Mouse (Mus musculus) neural tube, embryonic 14.5 days (tissue): ENCODE measurements around the gene Syngr2. TPM values are rescaled to one million over a fixed set of nuclear protein-coding genes. Genes with fewer than 3 reads are reported as not detected.

Experiments
- ATAC-seq: fragments of 200-750 bp; cut with Nextera tagmentation; 2 replicates; pipeline ENCODE4 v1.8.0; 2017; ENCODE audit warnings: low read depth, mild to moderate bottlenecking, moderate TSS enrichment, moderate library complexity
- H3K27ac ChIP-seq: fragments of 300-500 bp; sonication (generic); 2 replicates; pipeline ENCODE4 v1.5.1; 2014; ENCODE audit warnings: low read depth, mild to moderate bottlenecking, control low read depth, low read length, moderate library complexity, mixed read lengths
- H3K27me3 ChIP-seq: fragments of 300-500 bp; sonication (generic); 2 replicates; pipeline ENCODE4 v1.6.1; 2014; ENCODE audit warnings: low read length; ENCODE audit not compliant: control insufficient read depth, insufficient read depth
- H3K36me3 ChIP-seq: fragments of 300-500 bp; sonication (generic); 2 replicates; pipeline ENCODE4 v1.6.1; 2014; ENCODE audit warnings: low read length, mixed read lengths; ENCODE audit not compliant: control insufficient read depth, insufficient read depth
- H3K4me1 ChIP-seq: fragments of 300-500 bp; sonication (generic); 2 replicates; pipeline ENCODE4 v1.6.1; 2014; ENCODE audit warnings: low read length; ENCODE audit not compliant: control insufficient read depth, insufficient read depth
- H3K4me2 ChIP-seq: fragments of 300-500 bp; sonication (generic); 2 replicates; pipeline ENCODE4 v1.6.1; 2014; ENCODE audit warnings: mild to moderate bottlenecking, low read depth, low read length, control low read depth
- H3K4me3 ChIP-seq: fragments of 300-500 bp; sonication (generic); 2 replicates; pipeline ENCODE4 v1.5.1; 2014; ENCODE audit warnings: low read depth, low read length, control low read depth, mixed read lengths
- H3K9ac ChIP-seq: fragments of 300-500 bp; sonication (generic); replicated peaks from 2 replicates; pipeline ENCODE4 v1.6.1; 2014; ENCODE audit warnings: low read depth, mild to moderate bottlenecking, control low read depth, low read length, mixed read lengths
- H3K9me3 ChIP-seq: fragments of 300-500 bp; sonication (generic); 2 replicates; pipeline ENCODE4 v1.6.1; 2016; ENCODE audit warnings: low read length; ENCODE audit not compliant: control insufficient read depth
- WGBS: fragments of 180-500 bp; shearing (Covaris S2); extraction: QIAGEN DNeasy Blood & Tissue Kit; methylation state at CpG from one replicate; pipeline ENCODE4 v1.1.7; 2014; 5-methylcytosine and 5-hydroxymethylcytosine counted together
- polyA plus RNA-seq: library from polyadenylated mRNA; unstranded; fragments of >200 nt; fragmentation: Nextera tagmentation; extraction: Ambion mirVana; gene quantifications from 2 replicates; pipeline ENCODE4 v1.2.1, GENCODE M21; 2014

Gene Syngr2
- polyA plus RNA-seq, 1 experiment from 2014 or later = 9.7 TPM

DNA sequence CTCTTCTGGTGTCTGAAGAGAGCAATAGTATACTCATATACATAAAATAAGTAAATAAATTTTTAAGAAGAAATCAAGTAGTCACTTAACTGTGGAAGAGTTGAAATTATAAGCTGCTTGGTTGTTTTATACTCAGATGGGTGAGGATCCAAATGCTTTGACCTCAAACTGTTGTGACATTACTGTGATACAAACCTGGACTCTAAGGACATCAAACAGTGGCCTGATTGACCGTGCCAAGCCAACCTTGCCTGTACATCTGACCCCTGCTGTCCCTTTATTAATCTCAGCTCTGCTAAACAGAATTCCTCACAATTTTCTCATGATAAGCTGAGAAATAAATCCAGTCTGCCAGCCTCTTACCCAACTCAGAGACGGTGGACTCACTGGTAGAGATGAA is 36.2 kb downstream of the Syngr2 start:
- peaks cover 11% of the 10 kb centered on the region for H3K4me1 ChIP-seq
- no peak overlapping the region for H3K9ac ChIP-seq
- no peak overlapping the region for H3K4me3 ChIP-seq
- H3K9me3 ChIP-seq = no peaks in the 10 kb centered on the region
- ATAC-seq = no peak
- no peaks in the 10 kb centered on the region for H3K27me3 ChIP-seq
- H3K4me2 ChIP-seq = no peak overlapping the region
- WGBS = 79% methylated on average over 2 of the region's 2 CpGs
- H3K36me3 ChIP-seq = no peaks in the 10 kb centered on the region
- no peak overlapping the region for H3K27ac ChIP-seq

DNA sequence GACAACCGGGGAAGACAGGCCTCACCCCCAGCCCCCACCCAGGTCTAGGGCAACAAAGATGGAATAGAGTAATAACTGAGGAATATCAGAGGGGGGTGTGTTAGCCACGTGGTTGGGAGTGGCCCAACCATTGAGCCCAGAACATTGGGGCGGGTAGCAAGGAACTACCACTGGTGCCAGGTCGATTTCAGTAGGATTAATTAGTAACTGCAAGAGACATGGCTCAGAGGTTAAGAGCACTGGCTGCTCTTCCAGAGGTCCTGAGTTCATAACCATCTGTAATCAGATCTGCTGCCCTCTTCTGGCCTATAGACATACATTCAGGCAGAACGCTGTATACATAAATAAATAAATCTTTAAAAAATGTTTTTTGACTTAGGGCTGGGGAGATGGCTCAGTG is 37.2 kb downstream of the Syngr2 start:
- Histone ChIP-seq H3K27me3 (no peaks in the 10 kb centered on the region), H3K9ac (no peak overlapping the region), H3K36me3 (no peaks in the 10 kb centered on the region), H3K4me1 (peaks cover 11% of the 10 kb centered on the region), H3K4me3 (no peak overlapping the region), H3K9me3 (no peaks in the 10 kb centered on the region), H3K4me2 (no peak overlapping the region), H3K27ac (no peak overlapping the region)
- no peak for ATAC-seq
- 54% methylated on average over 5 of the region's 5 CpGs for WGBS

DNA sequence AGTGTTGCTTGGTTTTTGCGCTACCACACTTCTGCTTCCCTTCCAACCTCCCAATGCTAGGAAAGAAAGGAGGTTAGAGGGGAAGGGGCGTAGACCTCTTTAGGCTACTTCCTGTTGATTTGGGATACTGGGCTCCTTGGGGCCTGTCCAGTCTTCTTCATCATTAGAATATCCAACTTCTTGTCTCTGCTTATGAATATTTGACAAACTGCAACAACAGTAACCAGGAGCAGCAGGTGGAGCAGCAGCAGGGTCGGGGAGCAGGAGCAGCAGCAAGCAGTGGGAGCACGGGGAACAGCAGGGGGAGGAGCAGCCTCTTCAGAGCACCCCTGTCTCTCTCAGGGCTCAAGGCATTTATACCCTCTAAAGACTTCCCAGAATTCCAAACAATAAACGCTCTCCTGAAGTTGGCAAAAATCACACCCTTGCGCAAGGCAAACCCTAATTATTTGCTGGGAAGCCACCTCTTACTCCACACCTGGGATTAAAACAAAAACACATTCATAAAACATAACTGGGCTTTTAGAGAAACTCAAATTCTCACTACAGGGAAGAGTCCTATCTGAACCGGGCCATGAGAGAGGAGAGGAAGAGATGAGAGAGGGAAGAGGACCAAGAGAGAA is 38.2 kb downstream of the Syngr2 start:
- no peaks in the 10 kb centered on the region for H3K36me3 ChIP-seq
- no peak overlapping the region for H3K4me3 ChIP-seq
- peaks cover 11% of the 10 kb centered on the region for H3K4me1 ChIP-seq
- peak overlapping the region; percentile 83 for H3K4me2 ChIP-seq
- H3K9me3 ChIP-seq = no peaks in the 10 kb centered on the region
- WGBS = 84% methylated on average over 7 of the region's 7 CpGs
- H3K27me3 ChIP-seq = no peaks in the 10 kb centered on the region
- no peak for ATAC-seq
- H3K9ac ChIP-seq = no peak overlapping the region; the same call in 1 of the 2 replicates
- peak overlapping the region; percentile 95; the same call in 1 of the 2 replicates for H3K27ac ChIP-seq

DNA sequence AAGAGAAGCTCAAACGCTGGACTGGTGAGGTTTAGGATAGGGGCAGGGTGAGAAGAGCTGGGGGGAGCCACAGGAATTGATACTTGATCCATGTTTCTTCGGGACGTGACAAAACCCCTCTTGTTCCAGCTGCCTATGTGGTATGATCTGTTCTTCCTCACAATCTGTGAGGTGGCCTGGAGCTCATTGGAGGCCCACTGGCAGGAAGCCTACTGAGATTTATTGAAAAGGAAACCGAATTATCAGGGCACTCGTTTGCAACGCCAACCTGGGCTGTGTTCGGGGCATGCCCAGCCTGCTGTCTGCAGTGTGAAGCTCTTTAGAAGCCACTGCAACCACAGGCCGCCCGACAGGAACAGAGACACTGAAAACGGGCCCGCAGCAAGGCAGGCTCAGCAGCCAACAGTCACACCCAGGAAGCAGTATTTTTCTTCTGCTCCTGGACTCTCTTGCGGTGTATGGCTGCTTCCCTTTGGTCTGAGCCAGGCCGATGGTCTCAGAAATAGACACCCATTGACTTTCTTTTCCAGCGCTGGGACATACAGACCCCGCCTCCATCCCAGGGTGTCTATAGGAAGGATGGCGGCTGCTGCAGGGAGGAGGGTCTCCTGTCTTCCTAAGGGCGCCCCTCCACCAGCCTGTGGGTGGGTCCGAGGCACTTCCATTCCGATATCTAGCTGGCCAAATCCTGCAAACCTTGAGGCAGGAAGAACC is 39.0 kb downstream of the Syngr2 start:
- Histone ChIP-seq H3K27me3 (no peaks in the 10 kb centered on the region), H3K4me3 (peak overlapping the region; percentile 48), H3K36me3 (no peaks in the 10 kb centered on the region), H3K9ac (peak overlapping the region; percentile 76), H3K4me2 (peak overlapping the region; percentile 83), H3K27ac (peak overlapping the region; percentile 95), H3K9me3 (no peaks in the 10 kb centered on the region), H3K4me1 (peaks cover 11% of the 10 kb centered on the region)
- 8% methylated on average over 19 of the region's 19 CpGs for WGBS
- ATAC-seq = peak; percentile 86

DNA sequence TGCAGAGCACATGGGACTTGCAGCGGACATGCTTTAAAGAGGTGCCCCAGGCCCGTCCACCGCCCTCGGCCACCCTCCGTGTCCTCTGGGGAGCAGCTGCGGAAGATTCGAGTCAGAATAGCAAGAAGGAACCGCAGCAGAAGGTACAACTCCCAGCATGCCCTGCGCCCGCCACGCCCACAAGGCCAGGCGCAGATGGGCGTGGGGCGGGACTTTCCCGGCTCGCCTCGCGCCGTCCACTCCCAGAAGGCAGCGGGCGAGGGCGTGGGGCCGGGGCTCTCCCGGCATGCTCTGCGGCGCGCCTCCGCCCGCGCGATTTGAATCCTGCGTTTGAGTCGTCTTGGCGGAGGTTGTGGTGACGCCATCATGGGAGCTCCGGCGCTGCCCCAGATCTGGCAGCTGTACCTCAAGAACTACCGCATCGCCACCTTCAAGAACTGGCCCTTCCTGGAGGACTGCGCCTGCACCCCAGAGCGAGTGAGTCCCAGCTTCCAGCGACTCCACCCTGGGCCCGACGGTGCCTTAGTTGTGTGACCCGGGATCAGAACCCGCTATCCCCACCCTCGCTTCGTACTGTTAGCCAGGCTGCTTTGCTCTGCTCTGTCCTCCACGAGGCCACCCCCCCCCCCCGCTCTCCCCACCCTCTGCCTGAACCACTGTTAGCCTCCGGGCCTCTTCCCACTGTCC is 39.7 kb downstream of the Syngr2 start, which contains the start of gene Birc5:
Birc5 (plus strand) TSS at position 267 of the 687 bp plus-strand sequence.
- Histone ChIP-seq H3K4me3 (peak within 1 kb of the TSS; percentile 48), H3K27ac (peak within 1 kb of the TSS; percentile 95), H3K9ac (peak within 1 kb of the TSS; percentile 76), H3K9me3 (no peaks in the 10 kb centered on the region), H3K27me3 (no peaks in the 10 kb centered on the region), H3K4me2 (peak within 1 kb of the TSS; percentile 83), H3K4me1 (peaks cover 11% of the 10 kb centered on the region), H3K36me3 (no peaks in the 10 kb centered on the region)
- under 1% methylated on average over 45 of the region's 51 CpGs for WGBS
- peak; percentile 93 for ATAC-seq

DNA sequence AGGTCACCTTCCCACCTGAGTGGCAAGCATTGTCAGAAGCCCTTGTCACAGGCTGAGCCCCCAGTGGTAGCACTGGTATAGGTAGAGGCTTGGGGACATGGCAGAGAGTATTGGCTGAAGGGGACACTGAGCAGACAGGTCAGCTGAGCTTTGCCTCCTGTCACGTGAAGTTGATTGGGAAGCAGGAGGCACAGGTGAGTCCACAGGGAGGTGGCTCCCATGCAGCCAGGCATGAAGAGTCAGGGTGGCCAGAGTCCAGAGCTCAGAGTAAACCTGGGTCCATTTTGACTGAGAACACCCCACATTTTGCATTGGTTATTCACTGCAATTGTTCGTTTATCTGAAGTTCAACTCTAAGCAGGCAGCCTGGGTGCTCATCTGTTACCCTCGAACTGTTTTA is 43.4 kb downstream of the Syngr2 start:
- H3K4me3 ChIP-seq = no peak overlapping the region
- no peak overlapping the region for H3K9ac ChIP-seq
- H3K36me3 ChIP-seq = no peaks in the 10 kb centered on the region
- no peak overlapping the region for H3K27ac ChIP-seq
- 97% methylated on average over 3 of the region's 3 CpGs for WGBS
- H3K4me2 ChIP-seq = no peak overlapping the region
- ATAC-seq = no peak
- no peaks in the 10 kb centered on the region for H3K27me3 ChIP-seq
- H3K9me3 ChIP-seq = no peaks in the 10 kb centered on the region
- peaks cover 11% of the 10 kb centered on the region for H3K4me1 ChIP-seq

DNA sequence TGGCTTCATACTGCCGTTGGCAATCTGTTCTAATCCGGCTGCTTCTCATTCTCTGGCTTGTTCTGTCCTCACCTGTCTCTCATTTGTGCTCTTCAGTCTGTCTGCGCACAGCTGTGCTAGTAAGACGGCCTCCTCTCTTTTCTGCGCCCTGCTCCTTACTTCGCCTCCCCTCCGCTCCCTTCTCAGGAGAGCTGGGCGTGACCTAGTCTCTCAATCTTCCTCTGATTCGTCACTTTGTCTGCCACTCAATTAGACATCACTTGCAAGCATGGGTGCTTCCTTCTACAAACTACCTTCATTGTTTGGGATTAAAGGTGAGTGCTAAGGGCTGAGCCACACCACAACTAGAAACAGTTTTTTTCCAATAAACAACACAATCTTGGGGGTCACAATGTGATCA is 44.8 kb downstream of the Syngr2 start:
- ATAC-seq = no peak
- H3K9ac ChIP-seq = no peak overlapping the region

DNA sequence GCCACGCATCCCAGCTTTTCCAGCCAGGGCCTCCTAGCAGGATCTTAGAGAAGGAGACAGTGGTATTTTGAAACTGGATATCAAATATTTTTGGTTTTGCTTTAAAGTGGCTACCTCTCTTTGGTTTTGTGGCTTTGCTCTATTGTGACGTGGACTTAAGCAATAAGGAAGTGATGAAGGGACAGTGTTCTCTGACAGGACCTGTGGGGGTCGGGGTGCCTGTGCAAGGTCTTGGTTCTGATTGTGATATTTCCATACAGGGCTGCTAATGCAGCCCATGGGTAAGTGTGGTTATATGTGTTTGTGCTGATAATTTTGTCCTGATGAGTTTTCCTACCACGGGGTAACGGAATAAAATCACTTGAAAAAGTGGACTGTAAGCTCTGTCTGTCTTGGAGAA is 45.9 kb downstream of the Syngr2 start:
- Histone ChIP-seq H3K9me3 (no peaks in the 10 kb centered on the region), H3K27me3 (no peaks in the 10 kb centered on the region), H3K9ac (no peak overlapping the region), H3K4me1 (no peaks in the 10 kb centered on the region), H3K4me2 (no peak overlapping the region), H3K27ac (no peak overlapping the region), H3K4me3 (no peak overlapping the region), H3K36me3 (no peaks in the 10 kb centered on the region)
- 98% methylated on average over 5 of the region's 5 CpGs for WGBS
- no peak for ATAC-seq

More for the DNA sequence above, 44.8 kb downstream of the Syngr2 start:
- H3K4me1 ChIP-seq = peaks cover 4% of the 10 kb centered on the region; the same call in 1 of the 2 replicates
- H3K27me3 ChIP-seq = no peaks in the 10 kb centered on the region
- H3K27ac ChIP-seq = no peak overlapping the region
- no peak overlapping the region for H3K4me2 ChIP-seq
- 95% methylated on average over 9 of the region's 9 CpGs for WGBS
- no peaks in the 10 kb centered on the region for H3K9me3 ChIP-seq
- H3K4me3 ChIP-seq = no peak overlapping the region
- no peaks in the 10 kb centered on the region for H3K36me3 ChIP-seq

DNA sequence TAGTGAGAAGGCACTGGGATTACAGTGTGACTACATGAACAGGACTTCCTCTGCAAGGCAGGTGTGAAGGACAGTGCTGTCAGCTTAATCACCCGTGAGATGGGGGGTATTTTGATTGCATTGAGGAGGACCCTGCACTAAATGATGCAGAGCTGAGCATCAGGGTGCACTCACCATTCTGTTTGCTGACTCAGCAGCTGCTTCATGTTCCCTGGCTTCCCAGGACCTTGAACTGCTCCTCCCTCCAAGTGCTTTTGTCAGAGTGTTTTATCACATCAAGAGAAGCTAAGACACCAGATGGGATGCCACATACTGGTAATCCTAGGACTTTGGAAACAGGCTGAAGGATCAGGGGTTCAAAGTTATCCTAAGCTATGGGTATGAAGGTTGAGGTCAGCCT is 46.5 kb downstream of the Syngr2 start:
- Histone ChIP-seq H3K36me3 (no peaks in the 10 kb centered on the region), H3K9ac (no peak overlapping the region), H3K4me1 (no peaks in the 10 kb centered on the region), H3K4me2 (no peak overlapping the region), H3K27ac (no peak overlapping the region), H3K4me3 (no peak overlapping the region), H3K27me3 (no peaks in the 10 kb centered on the region), H3K9me3 (no peaks in the 10 kb centered on the region)
- 95% methylated on average over 1 of the region's 1 CpGs for WGBS
- ATAC-seq = no peak
